Mouse (Mus musculus) heart, adult 2 months (tissue): Measurements from ENCODE around the gene Glt8d2. TPM values are rescaled to one million over a fixed set of nuclear protein-coding genes. Genes with fewer than 3 reads are reported as not detected.

Experiments used
- DNase-seq, 2 experiments: peaks; one replicate each; pipeline ENCODE4 v3.0.0; 2021
- H3K27ac ChIP-seq: fragments of 200-600 bp; 2 replicates; pipeline ENCODE4 v1.8.1; 2022
- H3K27me3 ChIP-seq: fragments of 200-500 bp; 2 replicates; pipeline ENCODE4 v1.6.1; 2012; ENCODE audit warnings: mild to moderate bottlenecking, low read length, inconsistent platforms, mixed read lengths; ENCODE audit not compliant: control insufficient read depth, insufficient read depth
- H3K36me3 ChIP-seq: fragments of 200-500 bp; 2 replicates; pipeline ENCODE4 v1.6.1; 2012; ENCODE audit warnings: low read length, inconsistent platforms; ENCODE audit not compliant: control insufficient read depth, insufficient read depth
- H3K4me1 ChIP-seq: fragments of 200-500 bp; 2 replicates; pipeline ENCODE4 v1.6.1; 2011; ENCODE audit warnings: low read length; ENCODE audit not compliant: control insufficient read depth, insufficient read depth
- H3K4me3 ChIP-seq: fragments of 200-600 bp; 2 replicates; pipeline ENCODE4 v1.8.1; 2022
- H3K79me2 ChIP-seq: fragments of 200-500 bp; replicated peaks from 2 replicates; pipeline ENCODE4 v1.6.1; 2012; ENCODE audit warnings: mild to moderate bottlenecking, inconsistent platforms, low read length, moderate library complexity, mixed read lengths; ENCODE audit not compliant: control insufficient read depth, insufficient read depth
- H3K9ac ChIP-seq: fragments of 200-500 bp; 2 replicates; pipeline ENCODE4 v1.6.1; 2012; ENCODE audit warnings: low read depth, mild to moderate bottlenecking, control low read depth, inconsistent platforms, low read length, mixed read lengths
- CTCF ChIP-seq: fragments of 200-600 bp; IDR thresholded peaks from 2 replicates; pipeline ENCODE4 v1.8.1; 2022; ENCODE audit warnings: antibody characterized with exemption, mild to moderate bottlenecking, moderate library complexity
- EP300 ChIP-seq: fragments of 200-500 bp; IDR thresholded peaks from 2 replicates; pipeline ENCODE4 v1.6.1; 2011; ENCODE audit warnings: low read depth, low read length, control low read depth; ENCODE audit not compliant: insufficient read depth
- POLR2A ChIP-seq: fragments of 200-500 bp; IDR thresholded peaks from 2 replicates; pipeline ENCODE4 v1.6.1; 2011; ENCODE audit warnings: mild to moderate bottlenecking, low read depth, low read length, control low read depth; ENCODE audit not compliant: insufficient read depth
- WGBS: fragments of 180-500 bp; shearing (Covaris S2); methylation state at CpG from one replicate; pipeline ENCODE4 v1.1.7; 2018; 5-methylcytosine and 5-hydroxymethylcytosine counted together
- intact Hi-C: fragments of 180-260 bp; cut with DNase I; formaldehyde crosslinking; loops from one replicate; pipeline ENCODE4 v1.15.1; 2025
- polyA plus RNA-seq: library from polyadenylated mRNA; depleted of rRNA; stranded (reverse); fragments of >200 nt; gene quantifications from 2 replicates; pipeline ENCODE4 v1.2.3, GENCODE M21; 2012
- total RNA-seq, 2 experiments: library from RNA; stranded (reverse); gene quantifications; 2 replicates each; pipeline ENCODE4 v1.2.3; 2021

Gene Glt8d2
- total and polyA plus RNA-seq, 3 experiments = 2.2 to 3.0 (median 2.8) TPM

GRCm38 (mm10) chr10:82654581-82654980 is 35.9 kb downstream of the Glt8d2 start:
- TF ChIP-seq CTCF (no peak), POLR2A (no peak), EP300 (no peak)
- H3K27ac ChIP-seq = no peak overlapping the region
- DNase-seq = no peak
- H3K36me3 ChIP-seq = peaks cover 2% of the 10 kb centered on the region; the same call in 1 of the 2 replicates
- 60% methylated on average over 3 of the region's 3 CpGs for WGBS
- no peaks in the 10 kb centered on the region for H3K27me3 ChIP-seq
- H3K79me2 ChIP-seq = no peaks in the 10 kb centered on the region
- no peak overlapping the region for H3K9ac ChIP-seq
- H3K4me1 ChIP-seq = no peaks in the 10 kb centered on the region
- no peak overlapping the region for H3K4me3 ChIP-seq
- intact Hi-C loops = no loop called here

GRCm38 (mm10) chr10:82652625-82653024 is 37.8 kb downstream of the Glt8d2 start:
- DNase-seq = no peak
- Histone ChIP-seq H3K9ac (no peak overlapping the region), H3K79me2 (no peaks in the 10 kb centered on the region), H3K36me3 (peaks cover 3% of the 10 kb centered on the region; the same call in 1 of the 2 replicates), H3K27ac (no peak overlapping the region), H3K4me1 (no peaks in the 10 kb centered on the region), H3K27me3 (no peaks in the 10 kb centered on the region), H3K4me3 (no peak overlapping the region)
- 48% methylated on average over 5 of the region's 5 CpGs for WGBS
- TF ChIP-seq EP300 (no peak), POLR2A (no peak), CTCF (no peak)
- intact Hi-C loops = no loop called here

GRCm38 (mm10) chr10:82651221-82651620 is 39.2 kb downstream of the Glt8d2 start:
- Histone ChIP-seq H3K79me2 (no peaks in the 10 kb centered on the region), H3K27ac (no peak overlapping the region), H3K9ac (no peak overlapping the region), H3K4me1 (no peaks in the 10 kb centered on the region), H3K4me3 (no peak overlapping the region), H3K27me3 (no peaks in the 10 kb centered on the region), H3K36me3 (peaks cover 3% of the 10 kb centered on the region; the same call in 1 of the 2 replicates)
- DNase-seq = no peak
- TF ChIP-seq CTCF = no peak
- no peak for TF ChIP-seq POLR2A
- no peak for TF ChIP-seq EP300
- intact Hi-C loops = no loop called here
- WGBS = 51% methylated on average over 5 of the region's 5 CpGs

- no peaks in the 10 kb centered on the region for H3K4me1 ChIP-seq
- 80% methylated on average over 17 of the region's 17 CpGs for WGBS
- intact Hi-C loops = no loop called here
- H3K27me3 ChIP-seq = no peaks in the 10 kb centered on the region
- DNase-seq = no peak
- H3K9ac ChIP-seq = no peak overlapping the region
- no peak for TF ChIP-seq POLR2A
- no peak for TF ChIP-seq CTCF
- no peak for TF ChIP-seq EP300
- no peak overlapping the region for H3K4me3 ChIP-seq
- no peak overlapping the region for H3K27ac ChIP-seq
- peaks cover 3% of the 10 kb centered on the region; the same call in 1 of the 2 replicates for H3K36me3 ChIP-seq
- H3K79me2 ChIP-seq = no peaks in the 10 kb centered on the region
Observed at GRCm38 (mm10) chr10:82647205-82647811, 43.1 kb downstream of the Glt8d2 start.

GRCm38 (mm10) chr10:82646083-82646482 is 44.4 kb downstream of the Glt8d2 start:
- no peak for DNase-seq

GRCm38 (mm10) chr10:82641481-82641880 is 49.0 kb downstream of the Glt8d2 start:
- H3K27me3 ChIP-seq = no peaks in the 10 kb centered on the region
- no peaks in the 10 kb centered on the region; the same call in 1 of the 2 replicates for H3K79me2 ChIP-seq
- 91% methylated on average over 9 of the region's 9 CpGs for WGBS
- no peak overlapping the region for H3K4me3 ChIP-seq
- H3K36me3 ChIP-seq = peaks cover 2% of the 10 kb centered on the region; the same call in 1 of the 2 replicates
- peaks cover 3% of the 10 kb centered on the region; the same call in 1 of the 2 replicates for H3K4me1 ChIP-seq
- DNase-seq = no peak
- intact Hi-C loops = no loop called here
- H3K27ac ChIP-seq = no peak overlapping the region
- TF ChIP-seq POLR2A (no peak), CTCF (no peak), EP300 (no peak)
- no peak overlapping the region for H3K9ac ChIP-seq

More at GRCm38 (mm10) chr10:82646083-82646482, 44.4 kb downstream of the Glt8d2 start:
- Histone ChIP-seq H3K36me3 (peaks cover 3% of the 10 kb centered on the region; the same call in 1 of the 2 replicates), H3K27me3 (no peaks in the 10 kb centered on the region), H3K4me1 (no peaks in the 10 kb centered on the region), H3K4me3 (no peak overlapping the region), H3K27ac (no peak overlapping the region), H3K9ac (no peak overlapping the region), H3K79me2 (no peaks in the 10 kb centered on the region)
- WGBS = 98% methylated on average over 8 of the region's 8 CpGs
- intact Hi-C loops = no loop called here
- TF ChIP-seq POLR2A = no peak
- no peak for TF ChIP-seq EP300
- TF ChIP-seq CTCF = no peak
